Mouse (Mus musculus) heart, embryonic 13.5 days (tissue): ENCODE results near the gene Slc23a2. TPM values are rescaled to one million over a fixed set of nuclear protein-coding genes. Genes with fewer than 3 reads are reported as not detected.

Source experiments
- ATAC-seq: fragments of 200-750 bp; cut with Nextera tagmentation; 2 replicates; pipeline ENCODE4 v1.8.0; 2017; ENCODE audit warnings: moderate TSS enrichment; ENCODE audit not compliant: insufficient number of reproducible peaks, low FRiP score, low TSS enrichment; ENCODE audit errors: extremely low read depth
- H3K27ac ChIP-seq: fragments of 300-500 bp; sonication (generic); replicated peaks from 2 replicates; pipeline ENCODE4 v1.5.1; 2015; ENCODE audit warnings: moderate library complexity, mild to moderate bottlenecking, inconsistent platforms
- H3K27me3 ChIP-seq: fragments of 300-500 bp; sonication (generic); replicated peaks from 2 replicates; pipeline ENCODE4 v1.6.1; 2015; ENCODE audit warnings: mild to moderate bottlenecking, inconsistent platforms
- H3K36me3 ChIP-seq: fragments of 300-500 bp; sonication (generic); 2 replicates; pipeline ENCODE4 v1.6.1; 2015; ENCODE audit warnings: mild to moderate bottlenecking, inconsistent platforms
- H3K4me1 ChIP-seq: fragments of 300-500 bp; sonication (generic); 2 replicates; pipeline ENCODE4 v1.6.1; 2015; ENCODE audit warnings: inconsistent platforms
- H3K4me2 ChIP-seq: fragments of 300-500 bp; sonication (generic); 2 replicates; pipeline ENCODE4 v1.6.1; 2015; ENCODE audit warnings: inconsistent platforms, mild to moderate bottlenecking, moderate library complexity
- H3K4me3 ChIP-seq: fragments of 300-500 bp; sonication (generic); 2 replicates; pipeline ENCODE4 v1.5.1; 2015; ENCODE audit warnings: moderate library complexity, mild to moderate bottlenecking, inconsistent platforms
- H3K9ac ChIP-seq: fragments of 300-500 bp; sonication (generic); 2 replicates; pipeline ENCODE4 v1.6.1; 2015; ENCODE audit warnings: inconsistent platforms, mild to moderate bottlenecking, moderate library complexity
- H3K9me3 ChIP-seq: fragments of 300-500 bp; sonication (generic); 2 replicates; pipeline ENCODE4 v1.6.1; 2016; ENCODE audit warnings: inconsistent platforms
- WGBS: fragments of 180-500 bp; shearing (Covaris S2); methylation state at CpG from one replicate; pipeline ENCODE4 v1.1.7; 2015; ENCODE audit warnings: mixed read lengths; 5-methylcytosine and 5-hydroxymethylcytosine counted together
- polyA plus RNA-seq: library from polyadenylated mRNA; unstranded; fragments of >200 nt; fragmentation: Nextera tagmentation; extraction: Ambion mirVana; gene quantifications from 2 replicates; pipeline ENCODE4 v1.2.1, GENCODE M21; 2015

Slc23a2 gene
- polyA plus RNA-seq, 1 experiment from 2014 or later, result 9.2 TPM

DNA sequence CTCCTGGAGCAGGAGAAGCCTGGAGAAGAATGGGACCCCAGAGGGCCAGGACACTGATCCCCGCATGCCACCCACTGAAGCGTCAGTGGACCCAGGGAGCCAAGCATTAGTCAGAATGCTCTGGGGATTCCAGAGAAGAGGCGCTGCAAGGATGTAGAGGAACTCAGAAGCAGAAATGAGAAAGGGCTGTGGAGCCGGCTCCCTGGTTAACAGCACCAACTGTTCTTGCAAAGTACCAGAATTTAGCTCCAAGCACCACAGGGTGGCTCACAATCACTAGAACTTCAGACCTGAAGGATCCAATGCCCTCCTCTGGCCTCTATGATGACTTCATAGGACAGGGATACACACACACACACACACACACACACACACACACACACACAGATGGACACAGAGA lies 32.6 kb downstream of the Slc23a2 start:
- Histone ChIP-seq H3K4me2 (no peak overlapping the region), H3K27me3 (no peaks in the 10 kb centered on the region), H3K36me3 (peaks cover 8% of the 10 kb centered on the region), H3K9me3 (no peaks in the 10 kb centered on the region), H3K4me1 (peaks cover 36% of the 10 kb centered on the region), H3K4me3 (no peak overlapping the region), H3K9ac (no peak overlapping the region), H3K27ac (no peak overlapping the region)
- ATAC-seq, result no peak
- WGBS, result 84% methylated on average over 4 of the region's 4 CpGs

GRCm38 (mm10) chr2:132111905-132112304 lies 33.0 kb downstream of the Slc23a2 start:
- no peaks in the 10 kb centered on the region for H3K9me3 ChIP-seq
- no peak overlapping the region for H3K4me3 ChIP-seq
- H3K4me1 ChIP-seq, result peaks cover 41% of the 10 kb centered on the region
- H3K36me3 ChIP-seq, result peaks cover 8% of the 10 kb centered on the region
- H3K4me2 ChIP-seq, result no peak overlapping the region
- ATAC-seq, result no peak
- no peak overlapping the region for H3K27ac ChIP-seq
- 40% methylated on average over 2 of the region's 2 CpGs for WGBS
- peak overlapping the region; percentile 26; the same call in 1 of the 2 replicates for H3K9ac ChIP-seq
- H3K27me3 ChIP-seq, result no peaks in the 10 kb centered on the region

DNA sequence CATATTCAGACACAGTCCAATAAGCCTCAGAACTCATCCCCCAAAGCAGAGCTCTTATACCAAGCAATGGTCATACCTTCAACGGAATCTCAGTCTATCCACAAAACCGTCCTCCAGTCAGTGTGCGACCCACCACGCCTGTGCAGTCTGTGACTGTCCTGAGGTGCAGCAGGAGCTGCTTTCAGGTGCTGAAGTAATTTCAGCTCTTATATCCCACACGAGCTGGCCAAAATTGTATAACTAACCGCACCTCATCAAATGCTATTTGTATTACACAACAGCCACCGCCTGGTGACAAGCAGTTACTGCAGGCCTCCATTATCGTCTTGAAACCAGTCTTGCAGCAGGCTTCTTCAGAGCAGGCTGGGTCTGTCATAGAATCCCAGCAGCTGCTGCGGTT lies 33.6 kb downstream of the Slc23a2 start:
- Histone ChIP-seq H3K9me3 (no peaks in the 10 kb centered on the region), H3K36me3 (peaks cover 8% of the 10 kb centered on the region), H3K4me3 (no peak overlapping the region), H3K9ac (peak overlapping the region; percentile 34; the same call in 1 of the 2 replicates), H3K27me3 (no peaks in the 10 kb centered on the region), H3K27ac (0 out of 2 replicates have a peak overlapping the region, but pooled peaks have one; percentile 13), H3K4me2 (0 out of 2 replicates have a peak overlapping the region, but pooled peaks have one; percentile 2), H3K4me1 (peaks cover 47% of the 10 kb centered on the region)
- 53% methylated on average over 9 of the region's 9 CpGs for WGBS
- ATAC-seq, result no peak

GRCm38 (mm10) chr2:132110702-132111101 lies 34.2 kb downstream of the Slc23a2 start:
- peaks cover 53% of the 10 kb centered on the region for H3K4me1 ChIP-seq
- peak overlapping the region; percentile 2; the same call in 1 of the 2 replicates for H3K4me2 ChIP-seq
- 39% methylated on average over 3 of the region's 3 CpGs for WGBS
- H3K27me3 ChIP-seq, result no peaks in the 10 kb centered on the region
- H3K9ac ChIP-seq, result 0 out of 2 replicates have a peak overlapping the region, but pooled peaks have one; percentile 34
- ATAC-seq, result no peak
- 0 out of 2 replicates have a peak overlapping the region, but pooled peaks have one; percentile 13 for H3K27ac ChIP-seq
- no peaks in the 10 kb centered on the region for H3K9me3 ChIP-seq
- peaks cover 8% of the 10 kb centered on the region for H3K36me3 ChIP-seq
- no peak overlapping the region for H3K4me3 ChIP-seq

DNA sequence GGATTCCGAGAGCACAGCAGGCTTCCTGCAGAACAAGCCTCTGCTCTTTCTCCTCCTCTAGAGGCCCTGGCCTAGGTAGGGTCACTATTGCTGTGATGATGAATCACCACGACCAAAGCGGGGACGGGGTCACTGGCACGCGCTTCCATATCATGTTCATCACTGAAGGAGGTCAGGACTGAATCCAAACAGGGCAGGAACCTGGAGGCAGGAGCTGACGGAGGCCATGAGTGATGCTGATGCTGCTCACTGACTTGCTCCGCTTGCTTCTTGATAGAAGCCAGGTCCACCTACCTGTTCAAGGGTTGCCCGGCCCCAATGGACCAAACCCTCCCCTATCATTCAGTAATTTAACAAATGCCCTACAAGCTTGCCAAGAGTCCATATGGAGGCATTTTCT lies 35.9 kb downstream of the Slc23a2 start:
- no peaks in the 10 kb centered on the region for H3K27me3 ChIP-seq
- no peaks in the 10 kb centered on the region for H3K9me3 ChIP-seq
- H3K4me2 ChIP-seq, result no peak overlapping the region
- no peak for ATAC-seq
- H3K4me1 ChIP-seq, result peaks cover 58% of the 10 kb centered on the region
- H3K4me3 ChIP-seq, result no peak overlapping the region
- 96% methylated on average over 9 of the region's 9 CpGs for WGBS
- H3K27ac ChIP-seq, result no peak overlapping the region
- H3K9ac ChIP-seq, result no peak overlapping the region
- peaks cover 8% of the 10 kb centered on the region for H3K36me3 ChIP-seq

DNA sequence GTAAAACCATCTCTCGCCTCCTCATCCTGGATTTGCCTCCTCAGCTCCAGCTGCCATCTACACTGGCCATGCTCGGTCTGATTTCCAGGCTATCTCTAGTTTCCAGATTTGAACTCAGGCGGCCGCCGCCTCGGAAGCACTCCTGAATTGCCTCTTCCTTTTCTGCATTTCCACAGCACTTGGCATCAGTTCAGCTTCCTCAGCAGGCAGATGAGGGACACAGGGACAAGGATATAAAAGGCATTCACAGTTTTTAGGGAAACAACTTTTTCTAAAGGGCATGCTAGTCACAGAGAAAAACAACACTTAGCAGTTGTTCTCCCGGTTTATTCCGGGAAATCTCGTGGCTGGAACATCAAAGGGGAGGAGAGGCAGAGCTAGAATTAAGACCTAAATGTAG lies 37.3 kb downstream of the Slc23a2 start:
- no peaks in the 10 kb centered on the region for H3K9me3 ChIP-seq
- ATAC-seq, result no peak
- no peak overlapping the region for H3K4me3 ChIP-seq
- peak overlapping the region; percentile 43; the same call in 1 of the 2 replicates for H3K27ac ChIP-seq
- H3K36me3 ChIP-seq, result peaks cover 8% of the 10 kb centered on the region
- H3K4me1 ChIP-seq, result peaks cover 60% of the 10 kb centered on the region
- 40% methylated on average over 9 of the region's 9 CpGs for WGBS
- H3K4me2 ChIP-seq, result no peak overlapping the region
- H3K9ac ChIP-seq, result no peak overlapping the region; the same call in 1 of the 2 replicates
- H3K27me3 ChIP-seq, result no peaks in the 10 kb centered on the region

DNA sequence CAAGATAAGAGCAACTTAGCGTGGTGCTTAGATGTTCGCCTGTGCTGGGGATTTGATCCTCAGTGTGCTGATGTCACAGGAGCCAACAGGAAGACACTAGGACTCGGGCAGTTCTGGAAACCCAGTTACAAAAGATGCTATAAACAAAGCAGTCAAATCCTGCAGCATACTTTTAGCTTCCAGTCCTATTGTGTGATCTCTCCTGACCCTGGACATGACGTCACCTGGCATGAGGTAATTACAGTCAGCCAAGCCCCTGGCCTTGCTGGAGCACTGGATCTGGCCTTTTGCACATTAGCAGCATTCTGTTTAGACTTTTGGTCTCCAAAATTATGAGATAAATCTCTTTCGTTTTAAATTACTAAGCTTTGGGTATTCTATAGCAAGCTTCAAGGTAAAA lies 38.8 kb downstream of the Slc23a2 start:
- H3K4me3 ChIP-seq, result no peak overlapping the region
- H3K4me1 ChIP-seq, result peaks cover 57% of the 10 kb centered on the region
- ATAC-seq, result no peak
- no peak overlapping the region for H3K4me2 ChIP-seq
- H3K9ac ChIP-seq, result peak overlapping the region; percentile 21; the same call in 1 of the 2 replicates
- H3K27ac ChIP-seq, result peak overlapping the region; percentile 51
- WGBS, result 39% methylated on average over 5 of the region's 5 CpGs
- no peaks in the 10 kb centered on the region for H3K9me3 ChIP-seq
- peaks cover 8% of the 10 kb centered on the region for H3K36me3 ChIP-seq
- no peaks in the 10 kb centered on the region for H3K27me3 ChIP-seq

DNA sequence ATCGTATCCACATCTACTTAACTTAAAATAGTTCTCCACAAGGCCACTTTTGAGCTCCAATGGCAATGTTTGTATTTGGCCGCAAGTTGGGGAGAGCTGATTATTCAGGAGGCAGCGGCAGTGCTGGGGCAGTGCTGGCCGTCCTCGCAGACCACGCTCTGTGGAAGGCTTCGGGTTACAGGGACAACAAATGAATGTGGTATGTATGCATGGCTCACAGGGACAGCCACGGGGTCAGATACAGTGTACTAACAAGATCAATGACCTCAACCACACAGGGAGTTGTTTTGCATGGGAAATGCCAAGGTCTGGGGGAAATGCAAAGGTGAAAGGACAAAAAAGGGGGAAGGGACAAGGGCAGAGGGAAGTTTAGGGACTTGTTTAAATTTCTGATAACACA lies 41.6 kb downstream of the Slc23a2 start:
- H3K9ac ChIP-seq, result peak overlapping the region; percentile 25
- no peaks in the 10 kb centered on the region for H3K27me3 ChIP-seq
- H3K36me3 ChIP-seq, result peaks cover 27% of the 10 kb centered on the region
- no peaks in the 10 kb centered on the region for H3K9me3 ChIP-seq
- no peak for ATAC-seq
- 7% methylated on average over 8 of the region's 8 CpGs for WGBS
- peaks cover 57% of the 10 kb centered on the region for H3K4me1 ChIP-seq
- peak overlapping the region; percentile 60 for H3K4me2 ChIP-seq
- peak overlapping the region; percentile 51 for H3K27ac ChIP-seq
- H3K4me3 ChIP-seq, result peak overlapping the region; percentile 9; the same call in 1 of the 2 replicates

- WGBS, result 73% methylated on average over 10 of the region's 10 CpGs
- peak overlapping the region; percentile 25 for H3K9ac ChIP-seq
- peaks cover 50% of the 10 kb centered on the region for H3K4me1 ChIP-seq
- H3K36me3 ChIP-seq, result peaks cover 31% of the 10 kb centered on the region
- H3K4me3 ChIP-seq, result peak overlapping the region; percentile 9; the same call in 1 of the 2 replicates
- no peaks in the 10 kb centered on the region for H3K27me3 ChIP-seq
- peak overlapping the region; percentile 51 for H3K27ac ChIP-seq
- peak overlapping the region; percentile 60 for H3K4me2 ChIP-seq
- H3K9me3 ChIP-seq, result no peaks in the 10 kb centered on the region
- ATAC-seq, result no peak
These were observed 42.3 kb downstream of the Slc23a2 start for GRCm38 (mm10) chr2:132102505-132103130.

GRCm38 (mm10) chr2:132098942-132099672 lies 45.8 kb downstream of the Slc23a2 start:
- Histone ChIP-seq H3K9ac (no peak overlapping the region), H3K9me3 (no peaks in the 10 kb centered on the region), H3K27ac (no peak overlapping the region), H3K27me3 (no peaks in the 10 kb centered on the region), H3K36me3 (peaks cover 33% of the 10 kb centered on the region), H3K4me2 (no peak overlapping the region), H3K4me1 (peaks cover 41% of the 10 kb centered on the region), H3K4me3 (no peak overlapping the region)
- WGBS, result 73% methylated on average over 9 of the region's 9 CpGs
- no peak for ATAC-seq

DNA sequence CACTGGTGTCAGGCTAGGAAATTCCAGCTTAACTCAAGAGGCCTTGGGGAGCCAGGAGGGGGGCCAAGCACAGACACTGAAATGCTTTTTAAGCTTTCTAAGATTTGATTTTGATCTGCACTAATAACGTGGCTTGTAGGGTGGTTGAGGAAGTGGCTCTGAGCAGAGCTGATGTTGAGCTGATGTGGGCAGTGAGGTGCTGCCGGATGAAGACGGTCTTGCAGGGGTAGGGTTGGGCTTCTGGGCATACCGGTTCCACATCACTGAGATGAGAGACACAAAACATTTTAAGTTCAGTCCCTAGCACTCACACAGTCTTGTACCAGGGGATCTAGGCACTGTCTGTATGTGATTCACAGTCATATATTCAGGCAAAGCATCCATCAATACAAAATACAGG lies 46.5 kb downstream of the Slc23a2 start:
- no peak overlapping the region for H3K4me3 ChIP-seq

More for the DNA sequence above, 46.5 kb downstream of the Slc23a2 start:
- peaks cover 38% of the 10 kb centered on the region for H3K4me1 ChIP-seq
- no peak overlapping the region for H3K4me2 ChIP-seq
- H3K27ac ChIP-seq, result no peak overlapping the region
- 88% methylated on average over 4 of the region's 4 CpGs for WGBS
- no peak for ATAC-seq
- H3K9ac ChIP-seq, result no peak overlapping the region
- H3K9me3 ChIP-seq, result no peaks in the 10 kb centered on the region
- peaks cover 36% of the 10 kb centered on the region for H3K36me3 ChIP-seq
- no peaks in the 10 kb centered on the region for H3K27me3 ChIP-seq
